Mouse (Mus musculus) stomach, postnatal 0 days (tissue): ENCODE data around the gene Dpy19l3. TPM values are rescaled to one million over a fixed set of nuclear protein-coding genes. Genes with fewer than 3 reads are reported as not detected.

Experiments
- ATAC-seq: fragments of 200-750 bp; cut with Nextera tagmentation; 2 replicates; pipeline ENCODE4 v1.8.0; 2017; ENCODE audit not compliant: low FRiP score, low TSS enrichment
- DNase-seq: peaks from one replicate; pipeline ENCODE4 v3.0.0-alpha.2; 2016; ENCODE audit warnings: low spot score
- H3K27ac ChIP-seq: fragments of 300-500 bp; sonication (generic); replicated peaks from 2 replicates; pipeline ENCODE4 v1.5.1; 2014; ENCODE audit warnings: mild to moderate bottlenecking, control low read depth
- H3K27me3 ChIP-seq: fragments of 300-500 bp; sonication (generic); 2 replicates; pipeline ENCODE4 v1.6.1; 2014; ENCODE audit warnings: low read length; ENCODE audit not compliant: control insufficient read depth, insufficient read depth
- H3K36me3 ChIP-seq: fragments of 300-500 bp; sonication (generic); 2 replicates; pipeline ENCODE4 v1.6.1; 2014; ENCODE audit warnings: low read length, mixed read lengths; ENCODE audit not compliant: control insufficient read depth, insufficient read depth
- H3K4me1 ChIP-seq: fragments of 300-500 bp; sonication (generic); replicated peaks from 2 replicates; pipeline ENCODE4 v1.6.1; 2014; ENCODE audit warnings: antibody characterized with exemption; ENCODE audit not compliant: control insufficient read depth, insufficient read depth
- H3K4me2 ChIP-seq: fragments of 300-500 bp; sonication (generic); replicated peaks from 2 replicates; pipeline ENCODE4 v1.6.1; 2014; ENCODE audit warnings: low read depth, mild to moderate bottlenecking, control low read depth, moderate library complexity
- H3K4me3 ChIP-seq: fragments of 300-500 bp; sonication (generic); 2 replicates; pipeline ENCODE4 v1.5.1; 2014; ENCODE audit warnings: low read depth, low read length, control low read depth
- H3K9ac ChIP-seq: fragments of 300-500 bp; sonication (generic); 2 replicates; pipeline ENCODE4 v1.6.1; 2014; ENCODE audit warnings: mild to moderate bottlenecking, low read length, control low read depth, mixed read lengths
- H3K9me3 ChIP-seq: fragments of 300-500 bp; sonication (generic); 2 replicates; pipeline ENCODE4 v1.6.1; 2016; ENCODE audit warnings: low read length; ENCODE audit not compliant: control insufficient read depth
- CTCF ChIP-seq: IDR thresholded peaks from 2 replicates; pipeline ENCODE4 v1.5.1; 2016; ENCODE audit warnings: antibody characterized with exemption, low read depth, mild to moderate bottlenecking, moderate library complexity
- EP300 ChIP-seq: optimal IDR thresholded peaks from 2 replicates; pipeline ENCODE3; 2016; ENCODE audit warnings: antibody characterized with exemption
- WGBS: fragments of 180-500 bp; shearing (Covaris S2); extraction: QIAGEN DNeasy Blood & Tissue Kit; methylation state at CpG from one replicate; pipeline ENCODE4 v1.1.7; 2014; 5-methylcytosine and 5-hydroxymethylcytosine counted together
- polyA plus RNA-seq: library from polyadenylated mRNA; unstranded; fragments of >200 nt; fragmentation: Nextera tagmentation; extraction: Ambion mirVana; gene quantifications from 2 replicates; pipeline ENCODE4 v1.2.1, GENCODE M21; 2015

Dpy19l3 gene
- polyA plus RNA-seq, 1 experiment from 2014 or later, result 7.9 TPM

GRCm38 (mm10) chr7:35718421-35719178 is 35.7 kb downstream of the Dpy19l3 start:
- Histone ChIP-seq H3K4me2 (no peak overlapping the region), H3K27me3 (no peaks in the 10 kb centered on the region), H3K9me3 (no peaks in the 10 kb centered on the region), H3K9ac (no peak overlapping the region), H3K36me3 (peaks cover 4% of the 10 kb centered on the region; the same call in 1 of the 2 replicates), H3K4me3 (no peak overlapping the region), H3K4me1 (no peaks in the 10 kb centered on the region), H3K27ac (no peak overlapping the region)
- ATAC-seq (no peak), DNase-seq (peak; percentile 26)
- 83% methylated on average over 8 of the region's 8 CpGs for WGBS
- TF ChIP-seq EP300 (no peak), CTCF (peak; percentile 57)

DNA sequence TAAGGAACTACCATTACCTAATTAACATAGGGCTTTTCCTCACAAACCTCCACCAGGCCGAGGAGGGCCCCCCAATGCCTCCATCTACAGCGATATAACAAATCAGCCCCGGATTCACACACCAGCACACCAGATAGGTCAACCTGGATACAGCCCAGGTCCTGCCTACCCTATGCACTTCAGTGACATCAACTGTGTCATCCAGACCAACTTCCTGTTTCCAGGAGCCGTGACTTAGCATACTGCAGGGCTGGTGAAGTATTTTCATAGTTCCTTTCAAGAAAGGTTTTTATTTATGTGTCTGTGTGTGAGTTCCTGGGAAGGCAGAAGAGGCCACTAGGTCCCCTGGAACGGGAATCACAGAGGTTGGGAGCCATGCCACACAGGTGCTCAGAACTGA is 43.9 kb downstream of the Dpy19l3 start:
- Histone ChIP-seq H3K9me3 (no peaks in the 10 kb centered on the region), H3K36me3 (peaks cover 4% of the 10 kb centered on the region; the same call in 1 of the 2 replicates), H3K9ac (no peak overlapping the region), H3K4me2 (no peak overlapping the region), H3K4me3 (no peak overlapping the region), H3K27me3 (no peaks in the 10 kb centered on the region), H3K4me1 (no peaks in the 10 kb centered on the region), H3K27ac (no peak overlapping the region)
- ATAC-seq (no peak), DNase-seq (no peak)
- TF ChIP-seq CTCF (no peak), EP300 (no peak)
- 94% methylated on average over 5 of the region's 5 CpGs for WGBS

- Histone ChIP-seq H3K27me3 (no peaks in the 10 kb centered on the region), H3K4me1 (no peaks in the 10 kb centered on the region), H3K9me3 (no peaks in the 10 kb centered on the region), H3K4me3 (no peak overlapping the region), H3K9ac (no peak overlapping the region), H3K27ac (no peak overlapping the region), H3K36me3 (no peaks in the 10 kb centered on the region), H3K4me2 (no peak overlapping the region)
- WGBS, result 70% methylated on average over 16 of the region's 16 CpGs
- DNase-seq (no peak), ATAC-seq (no peak)
- TF ChIP-seq EP300 (no peak), CTCF (no peak)
These were observed 46.2 kb downstream of the Dpy19l3 start for GRCm38 (mm10) chr7:35708101-35708500.

GRCm38 (mm10) chr7:35699005-35699404 is 55.2 kb downstream of the Dpy19l3 start:
- TF ChIP-seq EP300 (no peak), CTCF (no peak)
- Histone ChIP-seq H3K9ac (no peak overlapping the region), H3K4me2 (no peak overlapping the region), H3K27ac (no peak overlapping the region), H3K27me3 (no peaks in the 10 kb centered on the region), H3K36me3 (0 out of 2 replicates have a peak, but pooled peaks cover 2% of the 10 kb centered on the region), H3K4me3 (no peak overlapping the region), H3K9me3 (no peaks in the 10 kb centered on the region), H3K4me1 (no peaks in the 10 kb centered on the region)
- 89% methylated on average over 8 of the region's 8 CpGs for WGBS
- DNase-seq (no peak), ATAC-seq (no peak)

- TF ChIP-seq CTCF (peak; percentile 31), EP300 (no peak)
- Histone ChIP-seq H3K4me3 (no peak overlapping the region), H3K27ac (no peak overlapping the region), H3K9me3 (no peaks in the 10 kb centered on the region), H3K4me2 (no peak overlapping the region), H3K27me3 (no peaks in the 10 kb centered on the region), H3K4me1 (no peaks in the 10 kb centered on the region), H3K36me3 (0 out of 2 replicates have a peak, but pooled peaks cover 2% of the 10 kb centered on the region), H3K9ac (no peak overlapping the region)
- DNase-seq (no peak), ATAC-seq (no peak)
- WGBS, result 95% methylated on average over 1 of the region's 1 CpGs
These were observed 56.2 kb downstream of the Dpy19l3 start for GRCm38 (mm10) chr7:35698073-35698472.

GRCm38 (mm10) chr7:35692641-35693040 is 61.6 kb downstream of the Dpy19l3 start:
- WGBS, result 95% methylated on average over 12 of the region's 12 CpGs
- Histone ChIP-seq H3K27me3 (no peaks in the 10 kb centered on the region), H3K36me3 (peaks cover 2% of the 10 kb centered on the region; the same call in 1 of the 2 replicates), H3K9me3 (no peaks in the 10 kb centered on the region), H3K4me3 (no peak overlapping the region), H3K4me2 (no peak overlapping the region), H3K27ac (no peak overlapping the region), H3K9ac (no peak overlapping the region), H3K4me1 (no peaks in the 10 kb centered on the region)
- ATAC-seq (no peak), DNase-seq (no peak)
- no peak for TF ChIP-seq CTCF
- TF ChIP-seq EP300, result no peak
